Mouse (Mus musculus): ENCODE results near the gene Misp. TPM values are rescaled to one million over a fixed set of nuclear protein-coding genes. Genes with fewer than 3 reads are reported as not detected.

Misp gene
- total and polyA plus RNA-seq, 3 experiments, result not detected

GRCm38 (mm10) chr10:79843476-79843875, 22.7 kb downstream of the Misp start:
- Histone ChIP-seq H3K36me3 (replicated peaks in 1 of 2; ENCODE audit: control insufficient read depth in 1 of 2, insufficient read depth in 1 of 2, low read length in 1 of 2) (no peaks in the 10 kb centered on the region), H3K27ac (ENCODE audit: insufficient read depth, low read depth) (no peak overlapping the region), H3K9me3 (replicated peaks; ENCODE audit: low read length) (no peaks in the 10 kb centered on the region), H3K27me3 (replicated peaks) (peaks cover 7% of the 10 kb centered on the region), H3K4me3 (replicated peaks in 1 of 3; ENCODE audit: low read depth in 2 of 3, low read length in 2 of 3, poor library complexity in 1 of 3) (no peak overlapping the region), H3K4me1 (ENCODE audit: control insufficient read depth in 1 of 2, insufficient read depth in 2 of 2) (no peaks in the 10 kb centered on the region), H3K79me2 (replicated peaks; ENCODE audit: control insufficient read depth, extremely low read depth, insufficient read depth, poor library complexity, severe bottlenecking) (no peaks in the 10 kb centered on the region), H3K4me2 (ENCODE audit: insufficient read depth, low read depth, poor library complexity, severe bottlenecking) (no peak overlapping the region), H3K9ac (ENCODE audit: insufficient read depth, low read depth) (no peak overlapping the region)
- no peak for TF ChIP-seq ELF1 (IDR thresholded peaks at IDR 0.05; ENCODE audit: low read depth, low read length)
- TF ChIP-seq SMC3 (IDR thresholded peaks at IDR 0.05; ENCODE audit: low read depth, low read length), result no peak
- TF ChIP-seq POLR2A (IDR thresholded peaks at IDR 0.05; ENCODE audit: low read depth, low read length), result no peak
- TF ChIP-seq ZC3H11A (IDR thresholded peaks at IDR 0.05; ENCODE audit: low read depth, low read length), result no peak
- no peak for TF ChIP-seq MXI1 (IDR thresholded peaks at IDR 0.05; ENCODE audit: low read depth, low read length)
- no peak for TF ChIP-seq EP300 (IDR thresholded peaks at IDR 0.05; ENCODE audit: low read length)
- no peak for TF ChIP-seq ZMIZ1 (IDR thresholded peaks at IDR 0.05; ENCODE audit: low read depth, low read length)
- no peak for TF ChIP-seq NRF1 (IDR thresholded peaks at IDR 0.05; ENCODE audit: low read depth, low read length)
- TF ChIP-seq UBTF (IDR thresholded peaks at IDR 0.05; ENCODE audit: low read depth, low read length), result no peak
- no peak for TF ChIP-seq MEF2A (IDR thresholded peaks at IDR 0.05; ENCODE audit: borderline replicate concordance, low read depth, low read length)
- no peak for TF ChIP-seq PAX5 (IDR thresholded peaks at IDR 0.05; ENCODE audit: low read length)
- TF ChIP-seq MYC (IDR thresholded peaks at IDR 0.05; ENCODE audit: low read depth, low read length), result no peak
- no peak for TF ChIP-seq MAX (IDR thresholded peaks at IDR 0.05; ENCODE audit: low read length)
- TF ChIP-seq NELFE (IDR thresholded peaks at IDR 0.05; ENCODE audit: low read depth, low read length), result no peak
- DNase-seq (ENCODE audit: extremely low read depth), result no peak
- dilution Hi-C loops (cut with MboI; ENCODE audit: extremely low pct_ligation_motif_present, extremely low pct_unique_long_range_greater_than_20kb, low sequenced_read_pairs), result no loop called here
- in situ Hi-C loops (cut with MboI; ENCODE audit: low pct_ligation_motif_present, low pct_unique_long_range_greater_than_20kb, low sequenced_read_pairs), result no loop called here

- no peak for DNase-seq (ENCODE audit: extremely low read depth)
- Histone ChIP-seq H3K9ac (ENCODE audit: insufficient read depth, low read depth) (no peak overlapping the region), H3K4me2 (ENCODE audit: insufficient read depth, low read depth, poor library complexity, severe bottlenecking) (no peak overlapping the region), H3K4me3 (replicated peaks in 1 of 3; ENCODE audit: low read depth in 2 of 3, low read length in 2 of 3, poor library complexity in 1 of 3) (no peak overlapping the region), H3K9me3 (replicated peaks; ENCODE audit: low read length) (no peaks in the 10 kb centered on the region), H3K79me2 (replicated peaks; ENCODE audit: control insufficient read depth, extremely low read depth, insufficient read depth, poor library complexity, severe bottlenecking) (no peaks in the 10 kb centered on the region), H3K27me3 (replicated peaks) (no peaks in the 10 kb centered on the region), H3K27ac (ENCODE audit: insufficient read depth, low read depth) (no peak overlapping the region), H3K36me3 (replicated peaks in 1 of 2; ENCODE audit: control insufficient read depth in 1 of 2, insufficient read depth in 1 of 2, low read length in 1 of 2) (peaks cover 0 to 4% of the 10 kb centered on the region in 2 experiments), H3K4me1 (ENCODE audit: control insufficient read depth in 1 of 2, insufficient read depth in 2 of 2) (peaks cover 5 to 21% of the 10 kb centered on the region in 2 experiments)
- in situ Hi-C loops (cut with MboI; ENCODE audit: low pct_ligation_motif_present, low pct_unique_long_range_greater_than_20kb, low sequenced_read_pairs), result no loop called here
- dilution Hi-C loops (cut with MboI; ENCODE audit: extremely low pct_ligation_motif_present, extremely low pct_unique_long_range_greater_than_20kb, low sequenced_read_pairs), result no loop called here
- no peak for TF ChIP-seq CTCF (conservative IDR thresholded peaks at IDR 0.05 in 1 of 2, IDR thresholded peaks at IDR 0.05 in 1 of 2; ENCODE audit: low read depth in 2 of 2, low read length in 2 of 2)
Observed at GRCm38 (mm10) chr10:79846553-79846952, 25.8 kb downstream of the Misp start.

Data from CH12.LX (cell line).